Mouse (Mus musculus): ENCODE measurements around the gene Ston2. TPM values are rescaled to one million over a fixed set of nuclear protein-coding genes. Genes with fewer than 3 reads are reported as not detected.

Gene Ston2
- polyA plus RNA-seq, 1 experiment from 2014 or later = 13.4 TPM

DNA sequence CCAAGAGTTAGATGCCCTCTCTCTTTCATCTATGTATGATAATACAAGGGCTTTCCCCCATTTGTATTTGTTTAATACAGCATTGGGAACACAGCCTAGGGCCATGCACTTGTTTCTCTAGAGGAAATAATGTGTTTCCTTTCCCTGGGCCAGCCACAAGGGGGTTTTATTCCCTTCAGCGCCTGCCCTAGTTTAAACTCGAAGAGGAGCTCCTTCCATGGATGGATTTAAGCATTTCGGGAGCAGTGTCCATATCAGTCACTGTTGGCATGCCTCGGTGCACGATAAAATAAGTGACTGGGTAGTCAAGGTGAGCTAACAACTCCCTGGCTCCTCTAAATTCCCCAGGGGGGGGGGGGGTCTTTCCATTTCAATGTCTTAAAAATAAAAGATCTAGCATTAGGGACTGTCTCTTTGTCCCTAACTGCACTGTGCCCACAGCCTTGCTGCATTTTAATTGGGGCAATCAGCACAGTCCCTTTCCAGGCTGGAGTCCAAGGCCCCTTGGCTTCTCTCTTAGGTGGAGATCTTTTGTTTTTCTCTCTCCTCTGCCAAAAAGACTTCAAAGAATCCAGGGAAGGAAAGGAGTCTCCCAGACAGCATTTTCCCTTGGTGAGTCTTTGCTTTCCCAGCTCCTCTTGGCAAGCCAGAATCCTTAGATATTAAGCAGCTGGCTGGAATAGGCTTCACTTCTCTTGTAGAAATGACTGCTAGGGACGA, 55.3 kb downstream of the Ston2 start:
- ATAC-seq (ENCODE audit: low FRiP score, low TSS enrichment) = no peak
- Histone ChIP-seq H3K4me2 (replicated peaks; ENCODE audit: low read depth, low read length) (no peak overlapping the region), H3K4me3 (ENCODE audit: low read length) (no peak overlapping the region), H3K4me1 (ENCODE audit: control insufficient read depth, insufficient read depth, low read length) (peaks cover 4% of the 10 kb centered on the region; the same call in 1 of the 2 replicates), H3K36me3 (ENCODE audit: control insufficient read depth, insufficient read depth, low read length) (no peaks in the 10 kb centered on the region), H3K27me3 (ENCODE audit: control insufficient read depth, insufficient read depth, low read length) (no peaks in the 10 kb centered on the region), H3K9ac (ENCODE audit: low read depth, low read length) (no peak overlapping the region), H3K9me3 (ENCODE audit: control insufficient read depth, low read length) (no peaks in the 10 kb centered on the region), H3K27ac (ENCODE audit: low read depth, low read length) (no peak overlapping the region)
- WGBS = 65% methylated on average over 6 of the region's 6 CpGs

DNA sequence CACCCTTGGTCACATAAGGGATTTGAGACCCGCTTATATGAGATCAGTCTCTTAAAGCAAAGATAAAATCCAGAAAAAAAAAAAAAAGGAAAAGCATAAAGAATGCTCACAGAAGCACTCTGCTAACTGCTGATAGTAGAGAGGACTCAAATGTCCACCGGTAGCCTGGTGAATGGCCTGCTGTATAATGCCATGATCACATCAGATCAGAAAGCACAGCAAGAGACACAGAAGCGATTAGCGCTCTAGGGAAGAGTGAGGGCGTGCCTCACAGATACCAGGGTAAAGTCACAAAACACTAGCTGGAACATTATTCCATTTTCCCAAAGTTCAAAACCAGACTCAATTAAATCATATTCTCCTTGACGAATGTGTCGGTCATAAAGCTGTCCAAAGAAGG, 62.0 kb downstream of the Ston2 start:
- no peak for ATAC-seq (ENCODE audit: low FRiP score, low TSS enrichment)
- Histone ChIP-seq H3K27me3 (ENCODE audit: control insufficient read depth, insufficient read depth, low read length) (no peaks in the 10 kb centered on the region), H3K9ac (ENCODE audit: low read depth, low read length) (no peak overlapping the region), H3K36me3 (ENCODE audit: control insufficient read depth, insufficient read depth, low read length) (no peaks in the 10 kb centered on the region), H3K4me1 (ENCODE audit: control insufficient read depth, insufficient read depth, low read length) (no peaks in the 10 kb centered on the region), H3K4me3 (ENCODE audit: low read length) (no peak overlapping the region), H3K9me3 (ENCODE audit: control insufficient read depth, low read length) (no peaks in the 10 kb centered on the region), H3K27ac (ENCODE audit: low read depth, low read length) (no peak overlapping the region), H3K4me2 (replicated peaks; ENCODE audit: low read depth, low read length) (no peak overlapping the region)
- WGBS = 85% methylated on average over 7 of the region's 7 CpGs

DNA sequence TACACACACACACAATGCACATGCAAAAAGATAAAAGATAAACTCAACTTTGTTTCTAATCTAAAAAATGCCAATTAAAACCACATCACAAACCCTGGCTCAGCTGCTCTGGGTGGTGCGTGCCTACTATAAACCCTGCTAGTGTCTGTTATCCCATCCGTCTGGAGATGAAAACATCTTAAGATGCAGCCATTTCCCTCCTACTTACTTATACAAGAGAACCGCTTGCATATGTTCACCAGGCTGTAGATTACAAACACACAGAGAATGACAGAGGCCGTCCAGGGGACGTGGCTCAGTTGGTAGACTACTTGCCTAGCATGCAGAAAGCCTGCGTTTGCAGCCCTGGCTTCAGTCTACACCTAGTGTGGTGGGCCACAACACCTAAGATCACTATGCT, 64.3 kb downstream of the Ston2 start:
- Histone ChIP-seq H3K27ac (ENCODE audit: low read depth, low read length) (no peak overlapping the region), H3K9ac (ENCODE audit: low read depth, low read length) (no peak overlapping the region), H3K36me3 (ENCODE audit: control insufficient read depth, insufficient read depth, low read length) (no peaks in the 10 kb centered on the region), H3K4me1 (ENCODE audit: control insufficient read depth, insufficient read depth, low read length) (no peaks in the 10 kb centered on the region), H3K4me3 (ENCODE audit: low read length) (no peak overlapping the region), H3K4me2 (replicated peaks; ENCODE audit: low read depth, low read length) (no peak overlapping the region), H3K9me3 (ENCODE audit: control insufficient read depth, low read length) (no peaks in the 10 kb centered on the region), H3K27me3 (ENCODE audit: control insufficient read depth, insufficient read depth, low read length) (no peaks in the 10 kb centered on the region)
- 89% methylated on average over 6 of the region's 6 CpGs for WGBS
- ATAC-seq (ENCODE audit: low FRiP score, low TSS enrichment) = no peak

DNA sequence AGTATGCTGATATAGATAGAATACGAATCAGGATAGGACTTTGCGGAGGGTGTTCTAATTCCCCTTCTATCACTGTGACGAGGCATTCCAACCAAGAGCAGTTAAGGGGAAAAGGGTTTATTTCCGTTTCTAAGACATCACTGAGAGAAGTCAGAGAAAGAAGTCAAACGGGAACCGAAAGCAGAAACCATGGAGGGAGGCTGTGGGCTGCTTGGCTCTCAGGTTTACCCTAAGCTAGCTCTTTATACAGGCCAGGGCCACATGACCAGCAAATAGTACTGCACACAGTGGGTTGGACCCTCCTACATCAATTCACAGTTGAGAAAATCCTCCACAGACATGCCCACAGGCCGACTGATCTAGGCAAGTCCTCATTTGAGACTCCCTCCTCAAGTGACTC, 69.1 kb downstream of the Ston2 start:
- Histone ChIP-seq H3K4me3 (ENCODE audit: low read length) (no peak overlapping the region), H3K9me3 (ENCODE audit: control insufficient read depth, low read length) (no peaks in the 10 kb centered on the region), H3K4me2 (replicated peaks; ENCODE audit: low read depth, low read length) (no peak overlapping the region), H3K27ac (ENCODE audit: low read depth, low read length) (no peak overlapping the region), H3K4me1 (ENCODE audit: control insufficient read depth, insufficient read depth, low read length) (no peaks in the 10 kb centered on the region), H3K27me3 (ENCODE audit: control insufficient read depth, insufficient read depth, low read length) (no peaks in the 10 kb centered on the region), H3K36me3 (ENCODE audit: control insufficient read depth, insufficient read depth, low read length) (no peaks in the 10 kb centered on the region), H3K9ac (ENCODE audit: low read depth, low read length) (no peak overlapping the region)
- no peak for ATAC-seq (ENCODE audit: low FRiP score, low TSS enrichment)
- WGBS = 86% methylated on average over 7 of the region's 7 CpGs

DNA sequence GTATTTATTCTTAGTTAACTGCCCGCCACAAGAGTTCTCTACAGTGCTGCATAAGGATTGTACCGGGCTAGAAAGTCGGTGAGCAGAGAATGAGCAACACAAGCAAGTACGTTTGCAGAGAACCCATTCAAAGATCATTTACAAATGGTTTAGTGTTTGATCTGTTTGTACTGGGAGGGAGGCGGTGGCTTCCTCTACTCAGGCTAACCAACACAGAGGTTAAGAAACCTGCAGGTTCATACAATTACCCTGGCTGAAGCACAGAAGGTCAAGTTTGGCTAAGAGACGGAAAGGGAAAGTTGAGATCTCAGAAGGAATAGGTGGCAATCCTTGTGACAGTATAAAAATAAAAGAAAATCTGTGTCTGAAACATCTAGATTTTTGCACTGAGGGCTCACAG, 72.5 kb downstream of the Ston2 start:
- no peak overlapping the region for H3K9ac ChIP-seq (ENCODE audit: low read depth, low read length)
- H3K4me1 ChIP-seq (ENCODE audit: control insufficient read depth, insufficient read depth, low read length) = no peaks in the 10 kb centered on the region
- H3K4me2 ChIP-seq (replicated peaks; ENCODE audit: low read depth, low read length) = no peak overlapping the region
- H3K27me3 ChIP-seq (ENCODE audit: control insufficient read depth, insufficient read depth, low read length) = no peaks in the 10 kb centered on the region
- WGBS = 76% methylated on average over 6 of the region's 6 CpGs
- no peak overlapping the region for H3K4me3 ChIP-seq (ENCODE audit: low read length)
- no peaks in the 10 kb centered on the region for H3K9me3 ChIP-seq (ENCODE audit: control insufficient read depth, low read length)
- ATAC-seq (ENCODE audit: low FRiP score, low TSS enrichment) = no peak
- no peak overlapping the region for H3K27ac ChIP-seq (ENCODE audit: low read depth, low read length)
- no peaks in the 10 kb centered on the region for H3K36me3 ChIP-seq (ENCODE audit: control insufficient read depth, insufficient read depth, low read length)

DNA sequence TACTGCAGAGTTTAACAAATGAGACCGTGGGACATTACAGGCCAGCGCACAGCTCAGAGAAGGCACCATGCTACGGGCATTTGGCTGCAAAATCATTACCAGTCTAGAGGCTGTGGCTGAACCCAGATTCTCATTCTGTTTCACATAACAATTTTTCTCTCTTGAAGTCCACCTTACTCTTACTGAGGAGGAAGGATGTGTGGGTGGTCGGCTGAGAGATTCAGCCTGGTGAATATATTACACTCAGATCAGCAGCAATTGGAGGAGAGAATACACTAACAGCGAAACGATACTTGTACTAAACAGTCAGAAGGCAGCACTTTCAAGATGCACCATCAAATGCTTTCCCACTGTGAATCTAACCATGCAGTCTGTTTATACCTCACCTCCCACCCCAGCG, 74.8 kb downstream of the Ston2 start:
- WGBS = 94% methylated on average over 7 of the region's 7 CpGs
- no peaks in the 10 kb centered on the region for H3K27me3 ChIP-seq (ENCODE audit: control insufficient read depth, insufficient read depth, low read length)
- no peak overlapping the region for H3K4me2 ChIP-seq (replicated peaks; ENCODE audit: low read depth, low read length)
- no peaks in the 10 kb centered on the region for H3K4me1 ChIP-seq (ENCODE audit: control insufficient read depth, insufficient read depth, low read length)
- no peaks in the 10 kb centered on the region for H3K9me3 ChIP-seq (ENCODE audit: control insufficient read depth, low read length)
- H3K36me3 ChIP-seq (ENCODE audit: control insufficient read depth, insufficient read depth, low read length) = no peaks in the 10 kb centered on the region
- no peak overlapping the region for H3K9ac ChIP-seq (ENCODE audit: low read depth, low read length)
- no peak overlapping the region for H3K4me3 ChIP-seq (ENCODE audit: low read length)
- no peak overlapping the region for H3K27ac ChIP-seq (ENCODE audit: low read depth, low read length)
- no peak for ATAC-seq (ENCODE audit: low FRiP score, low TSS enrichment)

DNA sequence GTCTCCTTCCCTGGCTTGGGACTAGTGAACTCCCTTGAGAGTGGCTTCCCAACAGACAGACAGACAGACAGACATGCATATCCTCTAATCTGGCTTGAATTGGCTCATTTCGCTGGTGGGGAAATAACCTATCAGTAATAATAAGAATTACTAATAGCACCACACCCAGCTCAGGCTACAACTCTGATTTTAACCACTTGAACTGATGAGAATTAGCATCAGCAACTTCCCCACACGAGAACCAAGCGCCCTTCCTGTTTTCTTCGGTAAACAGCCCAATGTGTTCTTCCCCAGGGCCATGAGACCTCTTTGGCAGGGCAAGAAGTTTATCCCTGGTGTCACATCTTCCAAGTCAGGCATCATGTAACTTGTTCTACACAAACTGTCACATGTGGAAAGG, 76.5 kb downstream of the Ston2 start:
- no peak overlapping the region for H3K4me2 ChIP-seq (replicated peaks; ENCODE audit: low read depth, low read length)
- H3K9me3 ChIP-seq (ENCODE audit: control insufficient read depth, low read length) = no peaks in the 10 kb centered on the region
- no peak overlapping the region for H3K9ac ChIP-seq (ENCODE audit: low read depth, low read length)
- no peak overlapping the region for H3K27ac ChIP-seq (ENCODE audit: low read depth, low read length)
- H3K27me3 ChIP-seq (ENCODE audit: control insufficient read depth, insufficient read depth, low read length) = no peaks in the 10 kb centered on the region
- H3K4me3 ChIP-seq (ENCODE audit: low read length) = no peak overlapping the region
- no peaks in the 10 kb centered on the region for H3K4me1 ChIP-seq (ENCODE audit: control insufficient read depth, insufficient read depth, low read length)
- ATAC-seq (ENCODE audit: low FRiP score, low TSS enrichment) = no peak
- no peaks in the 10 kb centered on the region for H3K36me3 ChIP-seq (ENCODE audit: control insufficient read depth, insufficient read depth, low read length)
- 91% methylated on average over 4 of the region's 4 CpGs for WGBS

DNA sequence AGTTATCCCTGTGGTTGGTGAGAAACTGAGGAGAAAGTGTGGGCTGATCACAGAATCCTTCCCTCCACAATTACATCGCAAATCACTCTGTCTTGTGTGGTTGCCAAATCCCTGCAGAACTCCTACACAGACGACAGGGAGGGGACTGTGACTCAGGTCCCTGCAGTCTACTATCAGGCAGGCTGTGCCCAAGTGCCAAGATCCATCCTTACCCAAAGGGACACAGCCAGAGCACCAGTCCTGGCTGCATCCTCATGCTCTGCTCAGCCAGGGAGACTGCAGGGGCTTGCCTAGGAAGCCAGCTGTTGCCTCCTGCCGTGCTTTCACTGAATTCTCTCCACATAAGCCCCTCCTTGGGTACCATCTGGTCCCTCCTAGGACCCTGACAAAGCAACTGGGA, 77.3 kb downstream of the Ston2 start:
- Histone ChIP-seq H3K4me3 (ENCODE audit: low read length) (no peak overlapping the region), H3K27ac (ENCODE audit: low read depth, low read length) (no peak overlapping the region), H3K36me3 (ENCODE audit: control insufficient read depth, insufficient read depth, low read length) (no peaks in the 10 kb centered on the region), H3K4me2 (replicated peaks; ENCODE audit: low read depth, low read length) (no peak overlapping the region), H3K27me3 (ENCODE audit: control insufficient read depth, insufficient read depth, low read length) (no peaks in the 10 kb centered on the region), H3K9me3 (ENCODE audit: control insufficient read depth, low read length) (no peaks in the 10 kb centered on the region), H3K9ac (ENCODE audit: low read depth, low read length) (no peak overlapping the region), H3K4me1 (ENCODE audit: control insufficient read depth, insufficient read depth, low read length) (no peaks in the 10 kb centered on the region)
- peak; percentile 64 for ATAC-seq (ENCODE audit: low FRiP score, low TSS enrichment)
- 28% methylated on average over 3 of the region's 3 CpGs for WGBS

DNA sequence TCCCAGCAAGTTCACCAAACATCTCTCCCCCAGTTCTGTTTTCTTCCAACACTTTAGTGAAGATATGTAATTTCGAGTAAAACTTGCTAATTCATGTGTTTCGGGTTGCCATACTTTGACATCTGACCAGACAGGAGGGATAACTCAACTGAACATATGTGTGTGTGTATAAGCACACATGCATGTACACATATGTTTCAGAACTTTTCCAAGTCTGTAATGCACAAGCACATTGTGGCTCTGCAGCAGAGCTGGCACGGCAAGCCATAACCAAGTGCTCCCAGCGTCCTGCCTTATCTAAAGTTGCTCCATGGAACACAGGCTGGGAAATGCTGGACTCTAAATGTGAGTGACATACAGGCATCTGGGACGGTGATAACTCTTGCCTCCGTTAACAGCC, 78.6 kb downstream of the Ston2 start:
- H3K27me3 ChIP-seq (ENCODE audit: control insufficient read depth, insufficient read depth, low read length) = no peaks in the 10 kb centered on the region
- no peak for ATAC-seq (ENCODE audit: low FRiP score, low TSS enrichment)

More for the DNA sequence above, 78.6 kb downstream of the Ston2 start:
- H3K36me3 ChIP-seq (ENCODE audit: control insufficient read depth, insufficient read depth, low read length) = no peaks in the 10 kb centered on the region
- WGBS = 58% methylated on average over 6 of the region's 6 CpGs
- H3K4me2 ChIP-seq (replicated peaks; ENCODE audit: low read depth, low read length) = no peak overlapping the region
- no peaks in the 10 kb centered on the region for H3K4me1 ChIP-seq (ENCODE audit: control insufficient read depth, insufficient read depth, low read length)
- no peaks in the 10 kb centered on the region for H3K9me3 ChIP-seq (ENCODE audit: control insufficient read depth, low read length)
- no peak overlapping the region for H3K27ac ChIP-seq (ENCODE audit: low read depth, low read length)
- no peak overlapping the region for H3K4me3 ChIP-seq (ENCODE audit: low read length)
- H3K9ac ChIP-seq (ENCODE audit: low read depth, low read length) = no peak overlapping the region

Measured in kidney, embryonic 14.5 days (tissue).